Mouse (Mus musculus): ENCODE measurements around the gene Chordc1. TPM values are rescaled to one million over a fixed set of nuclear protein-coding genes. Genes with fewer than 3 reads are reported as not detected.
"Not testable (repeated sequence)": the region's sequence is repeated elsewhere in the genome, so short reads cannot be mapped to it uniquely, and the experiment has no call there.

Chordc1 gene
- total RNA-seq (2014; rRNA removed) (23.4 and 28.1 TPM in 2 replicates), polyA plus RNA-seq (2012; rRNA removed) (29.5 and 34.1 TPM in 2 replicates)

DNA sequence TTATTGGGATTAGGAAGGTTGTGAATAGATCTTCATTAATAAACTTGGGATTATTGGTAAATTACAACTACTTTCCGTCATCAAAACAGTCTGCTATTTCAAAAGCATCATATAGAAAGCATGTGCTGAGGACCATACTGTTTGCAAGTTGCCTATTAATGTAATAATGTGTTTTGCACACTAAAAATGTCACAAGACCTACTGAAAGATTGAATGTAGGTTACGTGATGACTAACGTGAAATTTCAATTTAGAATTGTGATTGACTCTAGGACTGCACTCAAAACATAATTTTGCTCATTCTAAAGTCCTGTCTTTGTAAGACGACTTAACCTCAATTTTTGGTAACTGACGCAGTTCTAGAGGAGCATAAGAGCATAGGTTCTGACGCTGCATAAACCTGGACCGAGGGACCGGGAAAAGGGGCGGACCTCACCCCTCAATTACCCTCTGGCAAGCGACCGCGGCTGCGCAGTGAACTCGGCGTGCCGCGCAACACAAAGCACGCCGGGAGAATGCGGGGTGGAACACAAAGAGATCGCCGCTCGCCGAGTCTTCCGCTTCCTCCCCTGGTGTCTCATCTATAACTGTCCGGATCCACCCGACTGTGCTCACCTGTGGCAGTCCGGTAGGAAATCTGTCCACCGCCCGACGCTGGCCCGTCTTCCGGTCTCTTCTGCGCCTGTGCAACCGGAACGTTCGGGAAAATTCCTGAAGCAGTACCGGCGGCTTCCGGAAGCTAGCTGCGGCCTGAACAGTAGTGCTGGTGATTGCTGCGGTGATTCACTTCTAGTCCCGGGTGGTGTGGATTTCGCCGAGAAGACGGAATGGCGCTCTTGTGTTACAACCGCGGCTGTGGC lies at the start of gene Chordc1:
Gene Chordc1, plus strand, starts transcription at position 555 of the 859 bp plus-strand sequence.
- DNase-seq (ENCODE audit: extremely low read depth, low read depth, low spot score): peak; percentile 94
- 0 out of 2 replicates have a peak, but pooled peaks have one; percentile 28 for TF ChIP-seq CTCF (IDR thresholded peaks at IDR 0.05; ENCODE audit: low read depth, low read length)
- 0 out of 2 replicates have a peak, but pooled peaks have one; percentile 27 for TF ChIP-seq POLR2A (IDR thresholded peaks at IDR 0.05; ENCODE audit: extremely low read depth, insufficient read depth, low read length)
- H3K27me3 ChIP-seq (ENCODE audit: control insufficient read depth, insufficient read depth, low read length): no peaks in the 10 kb centered on the region
- H3K36me3 ChIP-seq (ENCODE audit: control insufficient read depth, insufficient read depth, low read length): peaks cover 4% of the 10 kb centered on the region
- peak within 1 kb of the TSS; percentile 73 for H3K27ac ChIP-seq (replicated peaks; ENCODE audit: insufficient read depth, low read depth, low read length)
- peak within 1 kb of the TSS; percentile 74 for H3K4me3 ChIP-seq (ENCODE audit: insufficient read depth, low read depth, low read length)
- 3% methylated on average over 49 of the region's 49 CpGs for WGBS
- peaks cover 8% of the 10 kb centered on the region; the same call in 1 of the 2 replicates for H3K79me2 ChIP-seq (ENCODE audit: control insufficient read depth, insufficient read depth, low read length)
- H3K9ac ChIP-seq (ENCODE audit: low read depth, low read length): peak within 1 kb of the TSS; percentile 86
- peaks cover 6% of the 10 kb centered on the region; the same call in 1 of the 2 replicates for H3K4me1 ChIP-seq (ENCODE audit: control insufficient read depth, insufficient read depth, low read length)

DNA sequence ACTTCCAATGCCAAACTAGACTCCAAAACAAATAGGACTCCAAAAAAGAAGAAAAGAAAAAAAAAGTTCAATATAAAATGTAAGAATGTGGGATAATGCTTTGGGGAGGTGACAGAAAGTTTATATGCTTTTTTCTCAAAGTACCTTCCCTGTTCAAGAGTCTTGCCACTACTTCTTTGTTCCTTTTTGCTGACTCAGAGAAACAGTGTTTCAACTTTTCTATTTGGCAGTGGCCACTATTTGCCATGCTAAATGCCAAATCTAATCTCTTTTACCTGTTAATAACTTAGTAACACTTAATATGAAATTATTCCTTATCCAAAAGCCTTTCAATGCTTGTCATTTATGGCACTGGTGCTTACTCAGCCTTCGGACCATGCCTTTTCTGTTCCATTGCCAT lies 16.0 kb upstream of the Chordc1 start:
- DNase-seq (ENCODE audit: extremely low read depth, low read depth, low spot score): no peak
- Histone ChIP-seq H3K4me1 (ENCODE audit: control insufficient read depth, insufficient read depth, low read length) (no peaks in the 10 kb centered on the region), H3K36me3 (ENCODE audit: control insufficient read depth, insufficient read depth, low read length) (no peaks in the 10 kb centered on the region), H3K9ac (ENCODE audit: low read depth, low read length) (no peak overlapping the region), H3K4me3 (ENCODE audit: insufficient read depth, low read depth, low read length) (no peak overlapping the region), H3K79me2 (ENCODE audit: control insufficient read depth, insufficient read depth, low read length) (no peaks in the 10 kb centered on the region), H3K27me3 (ENCODE audit: control insufficient read depth, insufficient read depth, low read length) (no peaks in the 10 kb centered on the region), H3K27ac (replicated peaks; ENCODE audit: insufficient read depth, low read depth, low read length) (no peak overlapping the region)
- no peak for TF ChIP-seq CTCF (IDR thresholded peaks at IDR 0.05; ENCODE audit: low read depth, low read length)
- TF ChIP-seq POLR2A (IDR thresholded peaks at IDR 0.05; ENCODE audit: extremely low read depth, insufficient read depth, low read length): no peak
- 85% methylated on average over 1 of the region's 1 CpGs for WGBS

DNA sequence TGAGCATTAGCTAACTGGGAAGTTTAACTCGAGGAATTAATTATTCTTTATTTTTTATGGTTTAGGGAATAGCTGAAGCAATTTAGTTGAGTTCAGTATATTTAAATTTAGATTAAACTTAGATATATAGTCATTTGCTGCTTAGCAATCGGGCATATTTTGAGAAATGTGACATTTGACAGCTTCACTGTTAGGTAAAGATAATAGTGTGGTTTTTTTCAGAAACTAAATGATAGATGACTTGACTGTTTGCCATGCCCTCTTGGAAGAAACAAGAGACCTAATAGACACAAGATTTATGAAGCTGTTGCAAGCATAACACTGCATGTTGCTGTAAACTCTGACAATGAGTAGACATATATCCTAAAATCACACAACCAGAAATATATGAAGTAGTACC lies 15.1 kb upstream of the Chordc1 start:
- Histone ChIP-seq H3K4me3 (ENCODE audit: insufficient read depth, low read depth, low read length) (no peak overlapping the region), H3K79me2 (ENCODE audit: control insufficient read depth, insufficient read depth, low read length) (no peaks in the 10 kb centered on the region), H3K27ac (replicated peaks; ENCODE audit: insufficient read depth, low read depth, low read length) (no peak overlapping the region), H3K4me1 (ENCODE audit: control insufficient read depth, insufficient read depth, low read length) (no peaks in the 10 kb centered on the region), H3K9ac (ENCODE audit: low read depth, low read length) (no peak overlapping the region), H3K36me3 (ENCODE audit: control insufficient read depth, insufficient read depth, low read length) (no peaks in the 10 kb centered on the region), H3K27me3 (ENCODE audit: control insufficient read depth, insufficient read depth, low read length) (no peaks in the 10 kb centered on the region)
- no peak for DNase-seq (ENCODE audit: extremely low read depth, low read depth, low spot score)
- WGBS: 35% methylated on average over 2 of the region's 2 CpGs
- TF ChIP-seq POLR2A (IDR thresholded peaks at IDR 0.05; ENCODE audit: extremely low read depth, insufficient read depth, low read length) (no peak), CTCF (IDR thresholded peaks at IDR 0.05; ENCODE audit: low read depth, low read length) (no peak)

DNA sequence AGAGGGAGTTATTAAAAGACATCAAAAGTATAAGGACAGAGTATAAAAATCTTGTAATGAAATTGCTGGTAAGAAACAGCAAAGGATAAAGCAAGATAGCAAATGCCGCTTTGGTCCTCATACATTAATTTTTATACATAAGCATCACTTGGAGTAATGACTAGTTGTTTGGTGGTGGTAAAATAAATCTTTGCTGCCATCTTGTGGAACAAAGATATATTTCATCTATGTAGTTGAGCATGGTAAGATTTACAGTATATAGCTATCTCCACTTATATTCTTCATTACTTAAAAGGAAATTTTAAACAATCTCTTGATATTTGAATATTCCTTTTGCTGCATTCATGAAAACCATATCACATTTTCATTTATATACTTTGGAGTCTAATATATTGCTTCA lies 14.4 kb upstream of the Chordc1 start:
- TF ChIP-seq CTCF (IDR thresholded peaks at IDR 0.05; ENCODE audit: low read depth, low read length) (no peak), POLR2A (IDR thresholded peaks at IDR 0.05; ENCODE audit: extremely low read depth, insufficient read depth, low read length) (no peak)

DNA sequence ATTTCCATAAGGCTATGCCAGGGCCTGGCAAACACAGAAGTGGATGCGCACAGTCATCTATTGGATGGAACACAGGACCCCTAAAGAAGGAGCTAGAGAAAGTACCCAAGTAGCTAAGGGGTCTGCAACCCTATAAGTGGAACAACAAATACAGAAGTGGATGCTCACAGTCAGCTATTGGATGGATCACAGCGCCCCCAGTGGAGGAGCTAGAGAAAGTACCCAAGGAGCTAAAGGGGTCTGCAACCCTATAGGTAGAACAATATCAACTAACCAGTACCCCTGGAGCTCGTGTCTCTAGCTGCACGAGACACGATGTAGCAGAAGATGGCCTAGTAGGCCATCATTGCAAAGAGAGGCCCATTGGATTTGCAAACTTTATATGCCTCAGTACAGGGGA lies 13.2 kb upstream of the Chordc1 start:
- H3K79me2 ChIP-seq (ENCODE audit: control insufficient read depth, insufficient read depth, low read length); H3K9ac ChIP-seq (ENCODE audit: low read depth, low read length); H3K4me1 ChIP-seq (ENCODE audit: control insufficient read depth, insufficient read depth, low read length); H3K36me3 ChIP-seq (ENCODE audit: control insufficient read depth, insufficient read depth, low read length); H3K4me3 ChIP-seq (ENCODE audit: insufficient read depth, low read depth, low read length); H3K27ac ChIP-seq (replicated peaks; ENCODE audit: insufficient read depth, low read depth, low read length); DNase-seq (ENCODE audit: extremely low read depth, low read depth, low spot score); H3K27me3 ChIP-seq (ENCODE audit: control insufficient read depth, insufficient read depth, low read length): not testable (repeated sequence)
- WGBS: 33% methylated on average over 5 of the region's 5 CpGs

More for the DNA sequence above, 14.4 kb upstream of the Chordc1 start:
- 56% methylated on average over 1 of the region's 1 CpGs for WGBS
- Histone ChIP-seq H3K79me2 (ENCODE audit: control insufficient read depth, insufficient read depth, low read length) (no peaks in the 10 kb centered on the region), H3K9ac (ENCODE audit: low read depth, low read length) (no peak overlapping the region), H3K36me3 (ENCODE audit: control insufficient read depth, insufficient read depth, low read length) (no peaks in the 10 kb centered on the region), H3K27me3 (ENCODE audit: control insufficient read depth, insufficient read depth, low read length) (no peaks in the 10 kb centered on the region), H3K27ac (replicated peaks; ENCODE audit: insufficient read depth, low read depth, low read length) (no peak overlapping the region), H3K4me1 (ENCODE audit: control insufficient read depth, insufficient read depth, low read length) (no peaks in the 10 kb centered on the region), H3K4me3 (ENCODE audit: insufficient read depth, low read depth, low read length) (no peak overlapping the region)
- DNase-seq (ENCODE audit: extremely low read depth, low read depth, low spot score): peak; percentile 13

DNA sequence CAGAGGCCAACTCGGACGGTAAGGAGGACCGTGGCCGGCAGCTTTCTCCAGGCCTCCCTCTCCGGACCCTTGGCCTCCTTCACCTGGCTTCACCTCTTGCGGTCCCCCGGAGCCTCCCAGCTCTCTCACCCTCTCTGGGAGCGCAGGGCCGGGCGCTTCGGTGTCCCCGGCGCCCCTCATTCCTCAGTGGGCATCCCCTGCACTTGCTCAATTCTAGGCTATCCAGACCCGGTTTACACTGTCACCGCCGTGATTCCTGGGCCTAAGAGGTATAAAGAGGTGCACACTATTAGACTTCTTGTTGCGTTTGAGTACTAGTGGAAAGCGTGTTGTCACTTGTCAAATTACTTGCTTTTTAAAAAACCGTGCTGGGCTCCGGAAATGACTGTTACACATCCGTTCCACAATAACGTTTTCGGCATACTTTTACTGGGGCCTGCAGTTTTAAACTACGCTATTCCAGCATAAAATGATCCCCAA lies 558 bp downstream of the Chordc1 start:
- Histone ChIP-seq H3K9ac (ENCODE audit: low read depth, low read length) (peak overlapping the region; percentile 86), H3K4me1 (ENCODE audit: control insufficient read depth, insufficient read depth, low read length) (peaks cover 6% of the 10 kb centered on the region; the same call in 1 of the 2 replicates), H3K27ac (replicated peaks; ENCODE audit: insufficient read depth, low read depth, low read length) (peak overlapping the region; percentile 73), H3K79me2 (ENCODE audit: control insufficient read depth, insufficient read depth, low read length) (peaks cover 8% of the 10 kb centered on the region; the same call in 1 of the 2 replicates), H3K36me3 (ENCODE audit: control insufficient read depth, insufficient read depth, low read length) (peaks cover 8% of the 10 kb centered on the region), H3K27me3 (ENCODE audit: control insufficient read depth, insufficient read depth, low read length) (no peaks in the 10 kb centered on the region), H3K4me3 (ENCODE audit: insufficient read depth, low read depth, low read length) (peak overlapping the region; percentile 74)
- no peak for DNase-seq (ENCODE audit: extremely low read depth, low read depth, low spot score)
- under 1% methylated on average over 24 of the region's 24 CpGs for WGBS
- no peak for TF ChIP-seq CTCF (IDR thresholded peaks at IDR 0.05; ENCODE audit: low read depth, low read length)
- TF ChIP-seq POLR2A (IDR thresholded peaks at IDR 0.05; ENCODE audit: extremely low read depth, insufficient read depth, low read length): no peak

Data from liver, adult 2 months (tissue).